Mouse (Mus musculus): ENCODE results near the gene Rreb1. TPM values are rescaled to one million over a fixed set of nuclear protein-coding genes. Genes with fewer than 3 reads are reported as not detected.

The Rreb1 gene
- polyA plus RNA-seq, 1 experiment from 2014 or later = 3.0 TPM

GRCm38 (mm10) chr13:37858508-37858907 lies 80.3 kb downstream of the Rreb1 start:
- Histone ChIP-seq H3K4me2 (ENCODE audit: low read depth, low read length) (peak overlapping the region; percentile 90), H3K9ac (replicated peaks; ENCODE audit: low read depth, low read length) (peak overlapping the region; percentile 81; the same call in 1 of the 2 replicates), H3K4me3 (ENCODE audit: low read depth, low read length) (peak overlapping the region; percentile 70; the same call in 1 of the 2 replicates), H3K27ac (ENCODE audit: low read depth, low read length) (no peak overlapping the region), H3K4me1 (ENCODE audit: control insufficient read depth, insufficient read depth, low read length) (peaks cover 24% of the 10 kb centered on the region), H3K9me3 (ENCODE audit: control insufficient read depth, low read length) (no peaks in the 10 kb centered on the region), H3K27me3 (ENCODE audit: control insufficient read depth, insufficient read depth, low read length) (no peaks in the 10 kb centered on the region), H3K36me3 (ENCODE audit: control insufficient read depth, insufficient read depth, low read length) (no peaks in the 10 kb centered on the region)
- 46% methylated on average over 9 of the region's 9 CpGs for WGBS
- no peak for ATAC-seq (ENCODE audit: low read depth)

- Histone ChIP-seq H3K4me1 (ENCODE audit: control insufficient read depth, insufficient read depth, low read length) (peaks cover 21% of the 10 kb centered on the region), H3K9me3 (ENCODE audit: control insufficient read depth, low read length) (no peaks in the 10 kb centered on the region), H3K27me3 (ENCODE audit: control insufficient read depth, insufficient read depth, low read length) (no peaks in the 10 kb centered on the region), H3K27ac (ENCODE audit: low read depth, low read length) (no peak overlapping the region), H3K4me2 (ENCODE audit: low read depth, low read length) (no peak overlapping the region), H3K9ac (replicated peaks; ENCODE audit: low read depth, low read length) (no peak overlapping the region), H3K4me3 (ENCODE audit: low read depth, low read length) (no peak overlapping the region), H3K36me3 (ENCODE audit: control insufficient read depth, insufficient read depth, low read length) (no peaks in the 10 kb centered on the region)
- ATAC-seq (ENCODE audit: low read depth) = no peak
- 31% methylated on average over 8 of the region's 8 CpGs for WGBS
These were observed 81.6 kb downstream of the Rreb1 start for GRCm38 (mm10) chr13:37859782-37860181.

GRCm38 (mm10) chr13:37860204-37860603 lies 82.0 kb downstream of the Rreb1 start:
- ATAC-seq (ENCODE audit: low read depth) = no peak
- H3K36me3 ChIP-seq (ENCODE audit: control insufficient read depth, insufficient read depth, low read length) = no peaks in the 10 kb centered on the region
- H3K9ac ChIP-seq (replicated peaks; ENCODE audit: low read depth, low read length) = no peak overlapping the region
- H3K4me1 ChIP-seq (ENCODE audit: control insufficient read depth, insufficient read depth, low read length) = peaks cover 21% of the 10 kb centered on the region
- H3K4me3 ChIP-seq (ENCODE audit: low read depth, low read length) = no peak overlapping the region
- 54% methylated on average over 3 of the region's 3 CpGs for WGBS
- H3K27me3 ChIP-seq (ENCODE audit: control insufficient read depth, insufficient read depth, low read length) = no peaks in the 10 kb centered on the region
- H3K4me2 ChIP-seq (ENCODE audit: low read depth, low read length) = no peak overlapping the region
- H3K9me3 ChIP-seq (ENCODE audit: control insufficient read depth, low read length) = no peaks in the 10 kb centered on the region
- no peak overlapping the region for H3K27ac ChIP-seq (ENCODE audit: low read depth, low read length)

GRCm38 (mm10) chr13:37860789-37861188 lies 82.6 kb downstream of the Rreb1 start:
- Histone ChIP-seq H3K36me3 (ENCODE audit: control insufficient read depth, insufficient read depth, low read length) (no peaks in the 10 kb centered on the region), H3K4me3 (ENCODE audit: low read depth, low read length) (no peak overlapping the region), H3K4me2 (ENCODE audit: low read depth, low read length) (no peak overlapping the region), H3K9me3 (ENCODE audit: control insufficient read depth, low read length) (no peaks in the 10 kb centered on the region), H3K9ac (replicated peaks; ENCODE audit: low read depth, low read length) (no peak overlapping the region), H3K4me1 (ENCODE audit: control insufficient read depth, insufficient read depth, low read length) (peaks cover 21% of the 10 kb centered on the region), H3K27ac (ENCODE audit: low read depth, low read length) (no peak overlapping the region), H3K27me3 (ENCODE audit: control insufficient read depth, insufficient read depth, low read length) (no peaks in the 10 kb centered on the region)
- no peak for ATAC-seq (ENCODE audit: low read depth)
- WGBS = 89% methylated on average over 3 of the region's 3 CpGs

GRCm38 (mm10) chr13:37862492-37862891 lies 84.3 kb downstream of the Rreb1 start:
- Histone ChIP-seq H3K27ac (ENCODE audit: low read depth, low read length) (peak overlapping the region; percentile 35), H3K36me3 (ENCODE audit: control insufficient read depth, insufficient read depth, low read length) (no peaks in the 10 kb centered on the region), H3K9me3 (ENCODE audit: control insufficient read depth, low read length) (no peaks in the 10 kb centered on the region), H3K4me2 (ENCODE audit: low read depth, low read length) (no peak overlapping the region), H3K27me3 (ENCODE audit: control insufficient read depth, insufficient read depth, low read length) (no peaks in the 10 kb centered on the region), H3K4me1 (ENCODE audit: control insufficient read depth, insufficient read depth, low read length) (peaks cover 23% of the 10 kb centered on the region), H3K9ac (replicated peaks; ENCODE audit: low read depth, low read length) (no peak overlapping the region), H3K4me3 (ENCODE audit: low read depth, low read length) (no peak overlapping the region)
- 14% methylated on average over 6 of the region's 6 CpGs for WGBS
- ATAC-seq (ENCODE audit: low read depth) = no peak; the same call in 1 of the 2 replicates

- H3K4me3 ChIP-seq (ENCODE audit: low read depth, low read length) = no peak overlapping the region
- WGBS = 85% methylated on average over 5 of the region's 5 CpGs
- no peak overlapping the region for H3K9ac ChIP-seq (replicated peaks; ENCODE audit: low read depth, low read length)
- H3K4me1 ChIP-seq (ENCODE audit: control insufficient read depth, insufficient read depth, low read length) = peaks cover 16% of the 10 kb centered on the region
- H3K27me3 ChIP-seq (ENCODE audit: control insufficient read depth, insufficient read depth, low read length) = no peaks in the 10 kb centered on the region
- no peak overlapping the region for H3K27ac ChIP-seq (ENCODE audit: low read depth, low read length)
- H3K4me2 ChIP-seq (ENCODE audit: low read depth, low read length) = no peak overlapping the region
- H3K9me3 ChIP-seq (ENCODE audit: control insufficient read depth, low read length) = no peaks in the 10 kb centered on the region
- no peaks in the 10 kb centered on the region for H3K36me3 ChIP-seq (ENCODE audit: control insufficient read depth, insufficient read depth, low read length)
- ATAC-seq (ENCODE audit: low read depth) = no peak
These were observed 85.4 kb downstream of the Rreb1 start for GRCm38 (mm10) chr13:37863643-37864042.

GRCm38 (mm10) chr13:37864697-37865096 lies 86.5 kb downstream of the Rreb1 start:
- WGBS = 95% methylated on average over 1 of the region's 1 CpGs
- H3K9ac ChIP-seq (replicated peaks; ENCODE audit: low read depth, low read length) = no peak overlapping the region

GRCm38 (mm10) chr13:37866296-37866695 lies 88.1 kb downstream of the Rreb1 start:
- no peak overlapping the region for H3K4me2 ChIP-seq (ENCODE audit: low read depth, low read length)
- no peaks in the 10 kb centered on the region for H3K9me3 ChIP-seq (ENCODE audit: control insufficient read depth, low read length)
- no peak overlapping the region for H3K4me3 ChIP-seq (ENCODE audit: low read depth, low read length)
- H3K27ac ChIP-seq (ENCODE audit: low read depth, low read length) = no peak overlapping the region
- ATAC-seq (ENCODE audit: low read depth) = no peak
- H3K36me3 ChIP-seq (ENCODE audit: control insufficient read depth, insufficient read depth, low read length) = no peaks in the 10 kb centered on the region
- no peaks in the 10 kb centered on the region for H3K27me3 ChIP-seq (ENCODE audit: control insufficient read depth, insufficient read depth, low read length)
- 61% methylated on average over 5 of the region's 5 CpGs for WGBS
- H3K9ac ChIP-seq (replicated peaks; ENCODE audit: low read depth, low read length) = no peak overlapping the region
- H3K4me1 ChIP-seq (ENCODE audit: control insufficient read depth, insufficient read depth, low read length) = peaks cover 16% of the 10 kb centered on the region

More at GRCm38 (mm10) chr13:37864697-37865096, 86.5 kb downstream of the Rreb1 start:
- Histone ChIP-seq H3K9me3 (ENCODE audit: control insufficient read depth, low read length) (no peaks in the 10 kb centered on the region), H3K4me3 (ENCODE audit: low read depth, low read length) (no peak overlapping the region), H3K27ac (ENCODE audit: low read depth, low read length) (no peak overlapping the region), H3K4me1 (ENCODE audit: control insufficient read depth, insufficient read depth, low read length) (peaks cover 16% of the 10 kb centered on the region), H3K36me3 (ENCODE audit: control insufficient read depth, insufficient read depth, low read length) (no peaks in the 10 kb centered on the region), H3K4me2 (ENCODE audit: low read depth, low read length) (no peak overlapping the region), H3K27me3 (ENCODE audit: control insufficient read depth, insufficient read depth, low read length) (no peaks in the 10 kb centered on the region)
- ATAC-seq (ENCODE audit: low read depth) = no peak

- WGBS = 58% methylated on average over 3 of the region's 3 CpGs
- Histone ChIP-seq H3K36me3 (ENCODE audit: control insufficient read depth, insufficient read depth, low read length) (no peaks in the 10 kb centered on the region), H3K4me1 (ENCODE audit: control insufficient read depth, insufficient read depth, low read length) (peaks cover 14% of the 10 kb centered on the region), H3K4me3 (ENCODE audit: low read depth, low read length) (no peak overlapping the region), H3K9ac (replicated peaks; ENCODE audit: low read depth, low read length) (no peak overlapping the region), H3K9me3 (ENCODE audit: control insufficient read depth, low read length) (no peaks in the 10 kb centered on the region), H3K4me2 (ENCODE audit: low read depth, low read length) (no peak overlapping the region), H3K27me3 (ENCODE audit: control insufficient read depth, insufficient read depth, low read length) (no peaks in the 10 kb centered on the region), H3K27ac (ENCODE audit: low read depth, low read length) (no peak overlapping the region)
- no peak for ATAC-seq (ENCODE audit: low read depth)
These were observed 88.6 kb downstream of the Rreb1 start for GRCm38 (mm10) chr13:37866846-37867245.
